Mouse (Mus musculus) left cerebral cortex, postnatal 25 days (tissue): ENCODE data around the gene L3mbtl1. TPM values are rescaled to one million over a fixed set of nuclear protein-coding genes. Genes with fewer than 3 reads are reported as not detected.

Source experiments
- DNase-seq, 2 experiments: peaks; one replicate each; pipeline ENCODE4 v3.0.0; 2022; ENCODE audit warnings: low spot score in 2 of 2, mixed read lengths in 1 of 2
- intact Hi-C: fragments of 180-260 bp; cut with DNase I; formaldehyde crosslinking; loops from one replicate; pipeline ENCODE4 v1.15.1; 2025
- total RNA-seq, 2 experiments: library from RNA; stranded (reverse); gene quantifications; 2 replicates each; pipeline ENCODE4 v1.2.3; 2021

The L3mbtl1 gene
- total RNA-seq, 2 experiments from 2014 or later: 19.1 to 23.6 TPM

DNA sequence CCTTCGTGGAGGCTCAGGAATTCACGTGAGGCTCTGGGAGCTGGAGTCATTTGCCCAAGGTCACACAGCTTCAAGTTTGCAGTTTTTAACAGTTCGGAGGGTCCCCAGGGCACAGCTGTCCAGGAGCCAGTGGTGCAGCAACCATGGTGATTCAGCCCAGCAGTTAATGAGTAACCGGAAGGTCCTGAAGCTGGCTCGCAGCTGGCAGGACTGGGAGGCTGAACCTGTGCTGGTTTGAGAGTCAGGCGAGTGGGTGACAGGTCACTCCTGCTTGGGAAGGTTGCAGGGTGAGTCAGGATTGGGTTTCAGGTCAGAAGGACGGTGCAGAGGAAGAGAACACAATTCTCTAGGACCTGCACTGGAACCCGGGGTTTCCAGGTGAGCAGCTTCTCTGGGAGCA is 43.9 kb downstream of the L3mbtl1 start, which contains the start of gene Sgk2:
Gene Sgk2, plus strand, starts transcription at position 113 of the 400 bp plus-strand sequence.
- intact Hi-C loops: no loop called here
- no peak for DNase-seq

DNA sequence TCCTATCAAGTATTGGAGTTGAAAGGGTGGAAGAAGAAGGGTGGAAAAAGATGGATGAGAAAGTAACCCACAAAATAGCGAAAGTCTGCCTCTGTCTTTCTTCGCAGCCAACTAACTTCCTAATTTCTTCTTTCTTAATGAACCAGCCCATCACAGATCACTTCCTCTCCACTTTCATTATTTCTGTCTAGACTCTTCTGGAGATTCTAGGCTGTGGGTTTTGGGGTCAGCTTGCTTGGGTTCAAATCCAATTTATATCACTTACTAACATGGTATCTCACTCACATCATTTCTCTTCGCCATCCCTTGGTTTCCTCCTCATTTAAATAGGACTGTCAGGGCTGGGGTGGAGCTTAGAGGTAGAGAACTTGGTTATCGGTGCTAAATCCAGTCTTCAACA is 45.0 kb downstream of the L3mbtl1 start:
- intact Hi-C loops: no loop called here
- DNase-seq: no peak

DNA sequence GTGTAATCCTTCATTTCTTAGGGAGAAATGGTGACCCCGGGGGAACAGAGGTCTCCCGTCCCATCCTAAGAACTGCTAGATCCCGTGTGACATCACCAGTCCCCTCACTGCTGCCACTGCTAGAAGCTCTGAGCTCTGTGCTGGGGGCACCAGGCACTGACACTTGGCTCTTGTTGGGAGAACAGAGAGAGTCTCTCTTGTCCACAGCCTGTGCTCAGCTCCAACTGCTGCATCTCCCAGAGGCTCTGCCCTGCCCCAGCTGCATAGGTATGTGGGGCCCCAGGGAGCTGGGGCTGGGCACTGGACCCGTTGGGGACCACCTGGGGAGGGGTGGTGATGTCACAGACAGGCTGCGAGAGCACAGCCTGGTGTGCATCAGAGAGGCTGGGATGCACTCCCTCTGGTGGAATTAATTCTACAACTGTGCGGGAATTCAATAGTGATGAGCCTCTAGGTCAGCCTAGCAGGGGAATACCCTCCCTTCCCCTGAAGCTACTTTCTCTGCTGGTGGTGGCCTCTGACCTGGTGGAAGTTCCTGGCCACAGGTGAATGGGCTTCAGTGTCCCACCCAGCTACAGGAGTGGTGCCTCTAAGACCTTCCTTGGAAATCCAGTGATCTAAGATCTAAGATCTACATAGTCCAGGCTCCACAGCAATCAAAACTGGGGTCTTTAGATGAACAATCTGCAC is 48.3 kb downstream of the L3mbtl1 start:
- intact Hi-C loops: no loop called here
- no peak for DNase-seq

DNA sequence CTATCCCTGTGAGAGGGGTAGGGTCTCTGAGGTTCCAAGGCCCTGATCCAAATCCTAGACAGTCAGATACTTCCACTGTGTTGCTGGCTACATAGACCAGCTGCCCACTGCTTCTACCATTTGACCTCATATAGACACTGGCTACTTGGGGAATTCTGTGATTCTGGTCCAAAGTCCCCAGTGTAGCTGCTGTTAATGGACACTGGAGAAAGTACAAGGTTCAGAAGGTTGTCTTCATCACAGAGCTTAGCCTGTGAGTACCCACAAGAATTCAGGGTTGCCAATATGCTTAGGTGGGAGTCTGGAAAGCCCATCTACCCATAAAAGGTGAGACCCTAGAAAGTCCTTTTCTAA is 48.8 kb downstream of the L3mbtl1 start:
- intact Hi-C loops: no loop called here

DNA sequence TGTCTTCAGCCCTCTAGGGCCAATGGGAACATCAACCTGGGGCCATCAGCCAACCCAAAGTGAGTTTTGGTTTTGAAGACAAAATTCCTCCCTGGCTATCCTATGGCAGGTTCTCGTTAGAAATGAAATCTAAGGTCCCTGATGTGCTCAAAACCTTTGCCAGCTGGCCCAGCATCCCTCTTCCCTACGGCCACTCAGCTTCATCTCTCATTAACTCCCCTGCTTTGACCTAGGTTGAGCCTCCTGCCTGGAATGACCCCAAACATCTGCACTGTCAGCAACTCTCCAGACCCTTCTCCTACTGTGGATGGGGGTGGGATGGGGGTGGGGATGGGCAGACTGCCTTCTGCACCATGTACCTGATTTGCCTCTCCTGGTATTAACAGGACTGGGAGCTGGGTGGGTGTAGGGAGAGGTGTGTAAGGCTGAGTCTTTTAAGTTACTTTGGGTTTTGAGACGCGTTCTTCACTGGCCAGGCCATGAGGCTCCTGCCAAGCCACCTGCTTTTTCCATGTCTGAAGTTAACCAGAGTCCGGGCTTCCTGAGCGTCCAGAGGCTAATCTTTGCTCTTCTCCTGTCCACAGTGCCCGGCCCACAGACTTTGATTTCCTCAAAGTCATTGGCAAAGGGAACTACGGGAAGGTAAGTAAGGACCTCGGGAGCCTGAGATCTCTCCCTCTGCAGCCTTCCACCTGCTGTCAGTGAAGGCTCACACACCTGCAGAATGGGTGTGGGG is 50.8 kb downstream of the L3mbtl1 start:
- DNase-seq: no peak
- intact Hi-C loops: no loop called here

More for the DNA sequence above, 48.8 kb downstream of the L3mbtl1 start:
- no peak for DNase-seq

DNA sequence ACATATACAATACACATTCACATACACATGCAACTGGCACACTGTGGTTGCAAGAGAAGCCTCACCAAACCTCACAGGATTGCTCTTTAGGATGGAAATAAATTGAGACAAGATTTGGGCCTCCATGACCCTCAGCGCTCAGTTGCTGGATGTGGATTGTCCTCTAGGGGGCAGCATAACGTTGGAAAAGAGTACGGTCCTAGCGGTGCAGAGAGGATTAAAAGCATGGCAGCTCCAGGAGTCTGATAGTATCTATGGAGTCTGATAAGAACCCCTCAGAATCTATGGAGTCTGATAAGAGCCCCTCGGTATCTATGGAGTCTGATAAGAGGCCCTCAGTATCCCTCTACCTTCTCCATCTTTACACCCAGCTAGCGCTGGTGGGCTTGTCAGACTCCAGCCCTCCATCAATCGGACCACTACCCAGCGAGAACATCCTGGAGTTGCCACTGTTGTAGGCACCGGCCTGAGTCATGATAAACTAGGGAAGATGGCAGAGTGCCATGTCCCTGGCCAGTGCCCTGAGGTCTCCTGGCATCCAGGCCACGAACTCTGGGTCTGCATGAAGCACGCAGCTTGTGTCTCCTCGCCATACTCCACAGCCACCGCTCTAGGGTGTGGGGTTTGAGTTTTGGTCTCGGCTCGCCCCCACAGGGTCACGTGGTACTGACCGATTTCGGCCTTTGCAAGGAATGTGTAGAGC is 55.4 kb downstream of the L3mbtl1 start:
- DNase-seq: peak; percentile 32 to 71
- intact Hi-C loops: loop anchor here (2.0 kb wide), 1 partner anchor 30 kb away; no protein-coding TSS in a partner anchor

DNA sequence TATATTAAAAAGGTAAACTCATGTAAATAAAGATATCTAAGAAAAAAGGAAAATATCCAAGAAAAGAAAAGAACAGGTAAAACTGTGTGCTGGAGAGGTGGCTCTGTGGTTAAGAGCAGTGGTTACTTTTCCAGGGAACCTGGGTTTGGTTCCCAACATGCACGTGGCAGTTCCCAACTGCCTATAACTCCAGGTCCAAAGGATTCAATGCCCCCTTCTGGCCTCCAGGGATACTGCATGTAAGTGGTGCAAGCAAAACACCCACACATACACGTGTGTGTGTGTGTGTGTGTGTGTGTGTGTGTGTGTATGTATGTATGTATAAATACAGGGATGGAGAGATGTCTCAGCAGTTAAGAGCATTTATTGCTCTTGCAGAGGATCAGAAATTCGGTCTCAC is 56.5 kb downstream of the L3mbtl1 start:
- DNase-seq: peak in 1 of 2 experiments; percentile 17
- intact Hi-C loops: loop anchor here (2.0 kb wide), 1 partner anchor 31 kb away; no protein-coding TSS in a partner anchor

DNA sequence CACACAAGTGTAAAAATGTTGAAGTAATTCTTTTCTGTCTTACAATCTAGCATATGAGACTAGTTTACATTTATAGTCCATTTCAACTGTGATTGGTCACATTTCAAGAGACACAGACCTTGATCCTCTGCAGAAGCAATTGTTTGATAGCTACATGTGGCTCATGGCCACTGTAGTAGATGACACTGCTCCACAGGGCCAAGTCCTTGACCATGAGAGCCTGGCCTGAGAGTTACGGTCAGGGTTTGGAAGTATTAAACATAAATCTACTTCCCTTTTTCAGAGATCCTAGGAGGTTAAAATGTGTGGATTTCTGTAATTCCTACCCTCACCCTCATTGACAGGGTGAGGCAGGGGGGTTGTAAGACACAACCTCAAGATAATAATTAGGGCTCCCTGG is 57.8 kb downstream of the L3mbtl1 start:
- DNase-seq: no peak
- intact Hi-C loops: no loop called here

DNA sequence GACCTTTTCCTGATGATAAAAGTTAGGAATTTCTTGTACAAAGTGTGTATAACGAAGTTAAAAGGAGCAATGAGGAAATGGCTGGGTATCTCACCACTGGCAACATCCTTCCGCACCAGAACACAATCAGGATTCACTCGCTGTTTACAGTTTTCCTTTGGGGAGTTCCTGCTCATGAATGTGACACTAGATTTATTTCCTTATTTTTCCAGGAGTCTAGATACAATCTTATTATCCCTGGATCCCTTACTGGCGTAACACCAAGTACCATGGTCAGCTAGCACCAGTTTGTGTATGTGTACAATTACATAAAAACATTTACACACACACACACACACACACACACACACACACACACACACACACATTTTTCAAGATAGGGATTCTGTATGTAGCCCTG is 64.0 kb downstream of the L3mbtl1 start:
- no peak for DNase-seq
- intact Hi-C loops: no loop called here

DNA sequence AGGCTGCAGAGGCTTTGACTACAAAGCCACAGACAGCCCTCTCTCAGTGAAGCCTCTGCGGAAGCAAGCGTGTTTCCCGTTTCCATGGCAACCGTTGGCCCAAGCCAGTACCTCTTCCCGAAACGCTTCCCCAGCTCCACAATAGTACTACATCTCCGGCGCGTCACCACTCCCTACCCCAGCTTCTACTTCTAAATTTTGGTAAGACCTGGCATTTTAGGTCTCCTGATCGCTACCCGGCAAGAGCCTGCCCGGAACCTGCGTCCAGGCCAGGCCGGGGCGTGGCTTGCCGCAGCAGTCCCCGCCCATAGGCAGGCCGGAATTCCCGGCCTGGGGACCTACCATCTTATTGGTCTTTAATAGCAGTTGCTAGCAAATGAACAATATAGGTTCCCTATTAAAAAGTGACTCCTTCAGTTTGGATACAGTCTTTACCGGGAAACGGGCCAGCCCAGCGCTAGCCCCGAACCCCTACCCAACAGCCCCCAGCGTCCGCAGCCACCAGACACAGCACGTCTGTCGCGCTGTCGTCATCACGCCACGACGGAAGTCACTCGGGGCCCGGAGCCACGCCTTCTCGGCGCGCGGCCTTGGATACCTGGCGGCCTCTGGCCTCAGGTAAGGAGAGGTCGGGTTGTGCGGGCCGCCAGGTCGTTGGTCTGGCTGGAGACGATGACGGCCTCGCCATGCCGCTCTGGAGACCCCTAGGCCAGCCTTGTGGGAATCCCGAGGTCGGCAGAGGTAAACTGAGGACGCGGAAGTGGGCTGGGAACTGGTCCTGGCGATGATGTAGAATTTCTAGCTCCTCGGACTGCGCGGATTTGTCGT is 73.9 kb downstream of the L3mbtl1 start, which contains the start of gene Ift52:
Gene Ift52, plus strand, starts transcription at position 439 of the 828 bp plus-strand sequence.
- intact Hi-C loops: loop anchor here (5.0 kb wide), 1 partner anchor 85 kb away; the partner anchor contains the start of gene Srsf6

More for the DNA sequence above, 73.9 kb downstream of the L3mbtl1 start, which contains the start of gene Ift52:
- DNase-seq: peak; percentile 95 to 96

Other genes with a start within 250 kb of the L3mbtl1 start
- 100 to 1,000 TPM in 1 of 2 experiments, 10 to 100 TPM in 1; 99.0 to 105 TPM for gene Srsf6, start 11.9 kb upstream of the L3mbtl1 start, total RNA-seq
- 1 to 10 TPM in 1 of 2 experiments, under 1 TPM in 1; 0.76 to 1.1 TPM for gene Sgk2, start 43.9 kb downstream of the L3mbtl1 start, total RNA-seq
- gene Ift52, start 73.9 kb downstream of the L3mbtl1 start, total RNA-seq: 10 to 100 TPM; 31.2 to 33.9 TPM
- 1 to 10 TPM; 1.1 to 1.4 TPM for gene Mybl2, start 111.2 kb downstream of the L3mbtl1 start, total RNA-seq
- not detected for gene Gtsf1l, start 144.4 kb downstream of the L3mbtl1 start, total RNA-seq